Mouse (Mus musculus): ENCODE results near the gene Etl4.
A peak's percentile ranks its signal among the peaks of the same experiment; 100 is the strongest.

Gene Etl4

GRCm38 (mm10) chr2:19909171-19909899 lies at the start of gene Etl4:
TSS of gene Etl4 (plus strand) at chr2:19909780.
- no peak for DNase-seq (ENCODE audit: low read depth, low spot score)

- DNase-seq (ENCODE audit: low read depth, low spot score), result no peak
Observed at GRCm38 (mm10) chr2:19869167-19869566, 40.4 kb upstream of the Etl4 start.

- no peak for DNase-seq (ENCODE audit: low read depth, low spot score)
Observed at GRCm38 (mm10) chr2:19871881-19872280, 37.7 kb upstream of the Etl4 start.

- DNase-seq (ENCODE audit: low read depth, low spot score), result peak; percentile 26
Observed at GRCm38 (mm10) chr2:19890875-19891274, 18.7 kb upstream of the Etl4 start.

- no peak for DNase-seq (ENCODE audit: low read depth, low spot score)
Observed at GRCm38 (mm10) chr2:19909900-19910780, 560 bp downstream of the Etl4 start.

GRCm38 (mm10) chr2:19910781-19911175 lies 1.2 kb downstream of the Etl4 start:
- no peak for DNase-seq (ENCODE audit: low read depth, low spot score)

- peak; percentile 50 for DNase-seq (ENCODE audit: low read depth, low spot score)
Observed at GRCm38 (mm10) chr2:19919190-19919589, 9.6 kb downstream of the Etl4 start.

GRCm38 (mm10) chr2:19930009-19930408 lies 20.4 kb downstream of the Etl4 start:
- no peak for DNase-seq (ENCODE audit: low read depth, low spot score)

- DNase-seq (ENCODE audit: low read depth, low spot score), result no peak
Observed at GRCm38 (mm10) chr2:19933836-19934235, 24.3 kb downstream of the Etl4 start.

GRCm38 (mm10) chr2:19945205-19945604 lies 35.6 kb downstream of the Etl4 start:
- no peak for DNase-seq (ENCODE audit: low read depth, low spot score)

- DNase-seq (ENCODE audit: low read depth, low spot score), result no peak
Observed at GRCm38 (mm10) chr2:19953028-19953427, 43.4 kb downstream of the Etl4 start.

- peak; percentile 37 for DNase-seq (ENCODE audit: low read depth, low spot score)
Observed at GRCm38 (mm10) chr2:19966445-19966844, 56.9 kb downstream of the Etl4 start.

GRCm38 (mm10) chr2:20037671-20038070 lies 128.1 kb downstream of the Etl4 start:
- DNase-seq (ENCODE audit: low read depth, low spot score), result no peak

- DNase-seq (ENCODE audit: low read depth, low spot score), result no peak
Observed at GRCm38 (mm10) chr2:20072377-20072776, 162.8 kb downstream of the Etl4 start.

- peak; percentile 70 for DNase-seq (ENCODE audit: low read depth, low spot score)
Observed at GRCm38 (mm10) chr2:20076118-20076796, 166.7 kb downstream of the Etl4 start.

- no peak for DNase-seq (ENCODE audit: low read depth, low spot score)
Observed at GRCm38 (mm10) chr2:20084781-20085180, 175.2 kb downstream of the Etl4 start.

GRCm38 (mm10) chr2:20105456-20105855 lies 195.9 kb downstream of the Etl4 start:
- DNase-seq (ENCODE audit: low read depth, low spot score), result no peak

- DNase-seq (ENCODE audit: low read depth, low spot score), result no peak
Observed at GRCm38 (mm10) chr2:20111703-20112102, 202.1 kb downstream of the Etl4 start.

- no peak for DNase-seq (ENCODE audit: low read depth, low spot score)
Observed at GRCm38 (mm10) chr2:20125914-20126313, 216.3 kb downstream of the Etl4 start.

GRCm38 (mm10) chr2:20131792-20132191 lies 222.2 kb downstream of the Etl4 start:
- no peak for DNase-seq (ENCODE audit: low read depth, low spot score)

- no peak for DNase-seq (ENCODE audit: low read depth, low spot score)
Observed at GRCm38 (mm10) chr2:20138426-20138825, 228.8 kb downstream of the Etl4 start.

GRCm38 (mm10) chr2:20145368-20145767 lies 235.8 kb downstream of the Etl4 start:
- no peak for DNase-seq (ENCODE audit: low read depth, low spot score)
